Mouse (Mus musculus) liver, embryonic 12.5 days (tissue): Measurements from ENCODE around the gene G430095P16Rik. TPM values are rescaled to one million over a fixed set of nuclear protein-coding genes. Genes with fewer than 3 reads are reported as not detected.

Experiments
- polyA plus RNA-seq: library from polyadenylated mRNA; unstranded; fragments of >200 nt; fragmentation: Nextera tagmentation; extraction: Ambion mirVana; gene quantifications from 2 replicates; pipeline ENCODE4 v1.2.1, GENCODE M21; 2016

Gene G430095P16Rik
- polyA plus RNA-seq, 1 experiment from 2014 or later = 12.0 TPM

Other genes with a start within 250 kb of the G430095P16Rik start
- gene Ier2, start 60.2 kb upstream of the G430095P16Rik start, polyA plus RNA-seq = 36.4 and 37.4 TPM in 2 replicates
- gene Trmt1, start 36.7 kb upstream of the G430095P16Rik start, polyA plus RNA-seq = 57.3 and 62.0 TPM in 2 replicates
- gene Nacc1, start 35.1 kb upstream of the G430095P16Rik start, polyA plus RNA-seq = 12.5 and 12.9 TPM in 2 replicates
- 82.3 and 83.1 TPM in 2 replicates for gene Lyl1, start 21.6 kb upstream of the G430095P16Rik start, polyA plus RNA-seq
- 2.8 and 2.9 TPM in 2 replicates for gene Nfix, start 77.3 kb downstream of the G430095P16Rik start, polyA plus RNA-seq
- gene Dand5, start 99.8 kb downstream of the G430095P16Rik start, polyA plus RNA-seq = 3.4 and 4.3 TPM in 2 replicates
- 69.9 and 71.0 TPM in 2 replicates for gene Gadd45gip1, start 108.5 kb downstream of the G430095P16Rik start, polyA plus RNA-seq
- gene Rad23a, start 117.7 kb downstream of the G430095P16Rik start, polyA plus RNA-seq = 274 and 281 TPM in 2 replicates
- 590 and 610 TPM in 2 replicates for gene Calr, start 123.9 kb downstream of the G430095P16Rik start, polyA plus RNA-seq
- gene Farsa, start 134.0 kb downstream of the G430095P16Rik start, polyA plus RNA-seq = 96.3 and 98.6 TPM in 2 replicates
- gene Syce2, start 149.1 kb downstream of the G430095P16Rik start, polyA plus RNA-seq = 110 TPM in 2 replicates
- gene Gcdh, start 170.9 kb downstream of the G430095P16Rik start, polyA plus RNA-seq = 41.1 and 44.3 TPM in 2 replicates
- gene Klf1, start 178.9 kb downstream of the G430095P16Rik start, polyA plus RNA-seq = 517 and 552 TPM in 2 replicates
- gene Dnase2a, start 185.6 kb downstream of the G430095P16Rik start, polyA plus RNA-seq = 10.8 and 11.4 TPM in 2 replicates
- gene Mast1, start 214.4 kb downstream of the G430095P16Rik start, polyA plus RNA-seq = 0.18 TPM in 2 replicates
- gene Rtbdn, start 224.0 kb downstream of the G430095P16Rik start, polyA plus RNA-seq = 0.39 and 0.60 TPM in 2 replicates
- gene Gm49661, start 246.4 kb downstream of the G430095P16Rik start, polyA plus RNA-seq = 1.1 TPM in 1 of 2 replicates, not detected in the other
- 1,859 and 1,895 TPM in 2 replicates for gene Prdx2, start 246.6 kb downstream of the G430095P16Rik start, polyA plus RNA-seq
- 149 and 150 TPM in 2 replicates for gene Rnaseh2a, start 246.8 kb downstream of the G430095P16Rik start, polyA plus RNA-seq